Mouse (Mus musculus) myocyte (in vitro differentiated cells): ENCODE data around the gene Mvp. TPM values are rescaled to one million over a fixed set of nuclear protein-coding genes. Genes with fewer than 3 reads are reported as not detected.

Source experiments
- H3K27me3 ChIP-seq: one replicate; pipeline ENCODE4 v1.6.1; 2011; ENCODE audit not compliant: control insufficient read depth, insufficient read depth, insufficient read length
- H3K36me3 ChIP-seq: one replicate; pipeline ENCODE4 v1.6.1; 2011; ENCODE audit not compliant: control insufficient read depth, insufficient read depth
- H3K4me2 ChIP-seq: one replicate; pipeline ENCODE4 v1.6.1; 2011; ENCODE audit warnings: low read depth, control low read depth
- H3K4me3 ChIP-seq: one replicate; pipeline ENCODE4 v1.5.1; 2011; ENCODE audit warnings: mild to moderate bottlenecking, control low read depth, moderate library complexity
- H3K79me2 ChIP-seq: one replicate; pipeline ENCODE4 v1.6.1; 2011; ENCODE audit not compliant: control insufficient read depth, insufficient read depth
- H3ac ChIP-seq: one replicate; pipeline ENCODE4 v1.6.1; 2011; ENCODE audit not compliant: control insufficient read depth, insufficient read length
- CEBPB ChIP-seq: IDR thresholded peaks from 2 replicates; pipeline ENCODE4 v1.6.1; 2011; ENCODE audit warnings: mild to moderate bottlenecking, moderate library complexity; ENCODE audit not compliant: poor library complexity, insufficient read depth, severe bottlenecking
- E2F4 ChIP-seq: IDR thresholded peaks from one replicate; pipeline ENCODE4 v1.6.1; 2011; ENCODE audit warnings: mild to moderate bottlenecking, control low read depth, moderate library complexity; ENCODE audit not compliant: insufficient read depth
- MAX ChIP-seq: IDR thresholded peaks from one replicate; pipeline ENCODE4 v1.6.1; 2011; ENCODE audit warnings: low read depth, mild to moderate bottlenecking, control low read depth
- MYOD1 ChIP-seq, 3 experiments: IDR thresholded peaks; one replicate each; pipeline ENCODE4 v1.6.1; 2011; ENCODE audit warnings: control low read depth in 2 of 3, low read depth in 2 of 3, mild to moderate bottlenecking in 2 of 3, moderate library complexity in 1 of 3; ENCODE audit not compliant: insufficient read length in 2 of 3, control insufficient read depth in 1 of 3
- MYOG ChIP-seq, 3 experiments: IDR thresholded peaks; one replicate each; pipeline ENCODE4 v1.6.1; 2011; ENCODE audit warnings: control low read depth in 2 of 3, low read depth in 2 of 3, mild to moderate bottlenecking in 2 of 3; ENCODE audit not compliant: insufficient read length in 2 of 3, control insufficient read depth in 1 of 3, insufficient read depth in 1 of 3
- POLR2A ChIP-seq: IDR thresholded peaks from one replicate; pipeline ENCODE4 v1.6.1; 2011; ENCODE audit warnings: low read depth, mild to moderate bottlenecking, control low read depth, moderate library complexity; ENCODE audit not compliant: insufficient read length
- POLR2AphosphoS2 ChIP-seq: IDR thresholded peaks from one replicate; pipeline ENCODE4 v1.6.1; 2011; ENCODE audit warnings: low read depth, control low read depth; ENCODE audit not compliant: insufficient read length
- REST ChIP-seq: IDR thresholded peaks from one replicate; pipeline ENCODE4 v1.6.1; 2011; ENCODE audit warnings: mild to moderate bottlenecking, control low read depth, moderate library complexity; ENCODE audit not compliant: insufficient read depth, insufficient read length
- SRF ChIP-seq: IDR thresholded peaks from one replicate; pipeline ENCODE4 v1.6.1; 2011; ENCODE audit warnings: low read depth; ENCODE audit not compliant: control insufficient read depth, insufficient read length
- TCF12 ChIP-seq: IDR thresholded peaks from one replicate; pipeline ENCODE4 v1.6.1; 2011; ENCODE audit warnings: mild to moderate bottlenecking, control low read depth; ENCODE audit not compliant: poor library complexity, insufficient read depth, severe bottlenecking
- TCF3 ChIP-seq: IDR thresholded peaks from one replicate; pipeline ENCODE4 v1.6.1; 2011; ENCODE audit warnings: low read depth, control low read depth; ENCODE audit not compliant: insufficient read length
- USF1 ChIP-seq: IDR thresholded peaks from one replicate; pipeline ENCODE4 v1.6.1; 2011; ENCODE audit warnings: low read depth, mild to moderate bottlenecking, control low read depth, moderate library complexity
- polyA plus RNA-seq: library from polyadenylated mRNA; unstranded; fragments of >200 nt; fragmentation: generic; extraction: Trizol; gene quantifications from one replicate; pipeline ENCODE4 v1.2.1, GENCODE M21; 2012; ENCODE audit warnings: missing spikeins

The Mvp gene
- polyA plus RNA-seq, 1 experiment: 111 TPM

- TF ChIP-seq CEBPB (peak; percentile 43; the same call in 1 of the 2 replicates), TCF3 (no peak)
- Histone ChIP-seq H3ac (no peak overlapping the region), H3K4me2 (no peak overlapping the region), H3K36me3 (peaks cover 37% of the 10 kb centered on the region), H3K27me3 (no peaks in the 10 kb centered on the region), H3K4me3 (no peak overlapping the region), H3K79me2 (peaks cover 4% of the 10 kb centered on the region)
These were observed 15.8 kb upstream of the Mvp start for GRCm38 (mm10) chr7:127030172-127030571.

- Histone ChIP-seq H3K27me3 (no peaks in the 10 kb centered on the region), H3K4me3 (peak overlapping the region; percentile 67), H3K36me3 (peaks cover 41% of the 10 kb centered on the region), H3ac (no peak overlapping the region), H3K79me2 (peaks cover 20% of the 10 kb centered on the region), H3K4me2 (peak overlapping the region; percentile 80)
- no peak for TF ChIP-seq E2F4
- no peak for TF ChIP-seq TCF3
- peak in 1 of 3 experiments; percentile 12 for TF ChIP-seq MYOG (IDR thresholded peaks at IDR 0.05; ENCODE audit: control insufficient read depth in 1 of 3, insufficient read depth in 1 of 3, insufficient read length in 2 of 3, low read depth in 2 of 3)
- no peak for TF ChIP-seq SRF
- TF ChIP-seq MYOD1 (IDR thresholded peaks at IDR 0.05; ENCODE audit: control insufficient read depth in 1 of 3, insufficient read length in 2 of 3, low read depth in 2 of 3): peak in 2 of 3 experiments; percentile 14 to 54
- TF ChIP-seq TCF12: no peak
- TF ChIP-seq MAX: no peak
- TF ChIP-seq CEBPB: no peak
- peak; percentile 24 for TF ChIP-seq POLR2A
- TF ChIP-seq USF1: no peak
- TF ChIP-seq REST: no peak
- no peak for TF ChIP-seq POLR2AphosphoS2
These were observed 13.5 kb upstream of the Mvp start for GRCm38 (mm10) chr7:127027885-127028284.

GRCm38 (mm10) chr7:127026984-127027726, 12.7 kb upstream of the Mvp start, which contains the start of gene Maz:
TSS of gene Maz (minus strand) at chr7:127027037.
- peak within 1 kb of the TSS; percentile 67 for H3K4me3 ChIP-seq
- H3K79me2 ChIP-seq: peaks cover 20% of the 10 kb centered on the region
- peak within 1 kb of the TSS; percentile 80 for H3K4me2 ChIP-seq
- no peaks in the 10 kb centered on the region for H3K27me3 ChIP-seq
- H3ac ChIP-seq: peak within 1 kb of the TSS; percentile 88
- H3K36me3 ChIP-seq: peaks cover 37% of the 10 kb centered on the region
- TF ChIP-seq E2F4 (peak; percentile 34), POLR2AphosphoS2 (peak; percentile 96), USF1 (no peak), MAX (no peak), POLR2A (peak; percentile 80), TCF12 (no peak), TCF3 (no peak), MYOG (IDR thresholded peaks at IDR 0.05; ENCODE audit: control insufficient read depth in 1 of 3, insufficient read depth in 1 of 3, insufficient read length in 2 of 3, low read depth in 2 of 3) (peak in 1 of 3 experiments; percentile 4), MYOD1 (IDR thresholded peaks at IDR 0.05; ENCODE audit: control insufficient read depth in 1 of 3, insufficient read length in 2 of 3, low read depth in 2 of 3) (peak in 1 of 3 experiments; percentile 36), REST (no peak), CEBPB (no peak), SRF (no peak)

DNA sequence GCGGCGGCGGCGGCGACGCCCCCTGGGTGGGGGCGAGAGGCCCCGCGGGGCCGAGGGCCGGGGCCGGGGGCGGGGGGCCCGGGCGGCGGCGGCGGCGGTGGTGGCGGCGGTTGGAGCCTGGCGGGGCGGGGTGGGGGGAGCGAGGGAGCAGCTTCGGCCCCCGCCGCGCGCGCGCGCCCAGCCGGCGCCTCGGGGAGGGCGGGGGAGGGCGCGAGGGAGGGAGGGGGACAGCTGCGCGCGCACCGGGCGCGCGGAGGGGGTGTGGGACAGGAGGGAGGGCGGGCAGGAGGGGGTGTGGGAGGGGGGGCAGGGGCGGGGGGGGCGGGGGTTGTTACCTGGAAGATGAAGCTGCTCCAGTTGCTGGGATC, 12.2 kb upstream of the Mvp start:
- Histone ChIP-seq H3K4me3 (peak overlapping the region; percentile 67), H3K4me2 (no peak overlapping the region), H3K36me3 (peaks cover 32% of the 10 kb centered on the region), H3K79me2 (peaks cover 20% of the 10 kb centered on the region), H3K27me3 (no peaks in the 10 kb centered on the region), H3ac (peak overlapping the region; percentile 88)
- TF ChIP-seq SRF (no peak), E2F4 (no peak), POLR2AphosphoS2 (no peak)

DNA sequence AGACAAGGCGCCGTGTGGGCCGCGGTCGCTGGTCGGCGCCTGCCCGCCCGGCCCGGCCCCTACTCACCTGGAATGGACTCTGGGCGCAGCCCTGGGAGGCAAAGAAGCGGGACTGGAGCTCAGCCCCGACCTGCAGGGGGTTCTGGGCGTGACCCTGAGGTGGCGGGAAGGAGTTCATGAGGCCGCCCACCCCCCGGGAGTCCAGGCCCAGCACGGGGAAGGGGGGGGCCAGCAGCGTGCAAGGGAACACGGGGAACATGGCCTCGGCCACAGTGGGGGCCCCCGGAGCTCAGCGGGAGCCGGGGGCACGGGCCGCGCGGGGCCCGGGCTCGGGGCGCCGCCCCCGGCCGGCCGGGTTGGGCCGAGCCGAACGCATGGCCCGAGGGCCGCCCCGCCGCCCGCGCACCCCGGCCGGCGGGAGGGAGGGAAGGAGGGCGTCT, 11.8 kb upstream of the Mvp start:
- peaks cover 27% of the 10 kb centered on the region for H3K36me3 ChIP-seq
- TF ChIP-seq TCF3: no peak
- peak; percentile 39 for TF ChIP-seq POLR2A
- H3K79me2 ChIP-seq: peaks cover 20% of the 10 kb centered on the region

More for the DNA sequence above, 11.8 kb upstream of the Mvp start:
- peak overlapping the region; percentile 67 for H3K4me3 ChIP-seq
- no peaks in the 10 kb centered on the region for H3K27me3 ChIP-seq
- H3ac ChIP-seq: peak overlapping the region; percentile 88
- H3K4me2 ChIP-seq: no peak overlapping the region
